Mouse (Mus musculus) embryonic stem cell, embryonic (primary cell): Measurements from ENCODE around the gene Kif3b.

Source experiments
- CTCF ChIA-PET, 4 experiments: fragments of 300-600 bp in 2 of 4; fragments of 350-600 bp in 2 of 4; sonication (Branson Sonifier 250); formaldehyde crosslinking; loops; one replicate each; lab custom pipeline; 2022; ENCODE audit warnings: inconsistent platforms in 2 of 4; lab: Charles Lee
- POLR2A ChIA-PET, 4 experiments: fragments of 300-600 bp in 2 of 4; fragments of 350-600 bp in 2 of 4; sonication (Branson Sonifier 250); formaldehyde crosslinking; loops; one replicate each; lab custom pipeline; 2022; ENCODE audit warnings: antibody characterized with exemption in 4 of 4, inconsistent platforms in 1 of 4; lab: Charles Lee

Gene Kif3b

DNA sequence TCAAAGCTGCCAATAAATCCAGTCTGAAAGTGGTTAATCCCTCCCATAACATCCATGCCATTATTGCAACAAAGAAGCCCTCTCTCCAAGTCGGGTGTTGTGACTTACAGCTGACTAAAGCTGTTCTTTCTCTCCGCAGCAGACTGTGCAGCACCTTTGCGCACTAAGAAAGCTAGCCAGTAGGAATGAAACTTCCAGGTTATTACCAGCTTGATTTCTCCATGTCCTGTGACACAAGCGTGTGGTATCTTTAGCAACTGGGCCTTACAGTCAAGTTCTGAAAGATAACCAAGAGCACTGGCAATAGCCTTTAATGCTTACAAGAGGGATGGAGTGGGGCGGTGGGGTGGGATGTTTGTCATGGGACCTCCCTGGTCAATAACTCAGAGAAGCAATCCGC lies 7.3 kb upstream of the Kif3b start:
- ChIA-PET CTCF (interaction anchor here in 1 of 4 experiments (0.6 kb wide), 1 partner anchor 1509 kb away, joined by 4 read pairs; no protein-coding TSS in a partner anchor), POLR2A (interaction anchor here in 1 of 4 experiments (2.4 kb wide), 1 partner anchor 64 kb away, joined by 6 read pairs; no protein-coding TSS in a partner anchor)

DNA sequence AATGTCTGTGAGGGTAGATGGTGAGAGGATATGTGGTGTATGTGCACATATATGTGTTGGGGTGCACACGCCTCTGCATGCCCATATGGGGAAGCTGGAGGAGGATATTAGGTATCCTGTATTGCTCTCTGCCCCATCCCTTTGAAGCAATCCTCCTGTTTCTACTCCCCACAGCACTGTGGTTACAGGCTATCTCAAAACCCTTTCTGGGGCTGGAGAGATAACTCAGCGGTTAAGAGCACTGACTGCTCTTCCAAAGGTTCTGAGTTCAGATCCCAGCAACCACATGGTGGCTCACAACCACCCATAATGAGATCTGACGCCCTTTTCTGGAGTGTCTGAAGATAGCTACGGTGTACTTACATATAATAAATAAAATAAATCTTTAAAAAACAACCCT lies 4.7 kb upstream of the Kif3b start:
- POLR2A ChIA-PET, result interaction anchor here in 2 of 4 experiments (0.6 to 1.6 kb wide), 3 partner anchors 17 to 170 kb away, joined by 3 to 6 read pairs (median 3); no protein-coding TSS in a partner anchor
- CTCF ChIA-PET, result no interaction called here

DNA sequence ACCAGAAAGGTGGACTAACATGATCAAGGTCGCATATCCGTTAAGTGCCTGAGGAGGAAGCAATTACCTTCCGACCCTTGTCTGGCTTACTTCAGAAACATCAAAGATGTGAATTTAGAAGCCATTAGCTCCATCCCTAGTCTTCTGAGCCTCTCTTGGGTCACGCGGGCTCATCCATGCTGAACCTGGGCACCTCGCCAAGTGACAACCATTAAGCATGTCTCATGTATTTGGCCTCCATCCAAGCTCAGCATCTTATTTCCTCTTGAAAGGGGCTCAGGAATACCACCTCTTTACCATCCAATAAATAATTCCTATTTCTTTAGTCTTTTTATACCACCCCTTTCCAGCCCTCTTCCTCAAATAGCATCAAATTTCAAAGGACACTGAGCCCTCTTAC lies 3.4 kb upstream of the Kif3b start:
- POLR2A ChIA-PET, result interaction anchor here in 1 of 4 experiments (1.4 kb wide), 1 partner anchor 16 kb away, joined by 3 read pairs; no protein-coding TSS in a partner anchor
- CTCF ChIA-PET, result no interaction called here

DNA sequence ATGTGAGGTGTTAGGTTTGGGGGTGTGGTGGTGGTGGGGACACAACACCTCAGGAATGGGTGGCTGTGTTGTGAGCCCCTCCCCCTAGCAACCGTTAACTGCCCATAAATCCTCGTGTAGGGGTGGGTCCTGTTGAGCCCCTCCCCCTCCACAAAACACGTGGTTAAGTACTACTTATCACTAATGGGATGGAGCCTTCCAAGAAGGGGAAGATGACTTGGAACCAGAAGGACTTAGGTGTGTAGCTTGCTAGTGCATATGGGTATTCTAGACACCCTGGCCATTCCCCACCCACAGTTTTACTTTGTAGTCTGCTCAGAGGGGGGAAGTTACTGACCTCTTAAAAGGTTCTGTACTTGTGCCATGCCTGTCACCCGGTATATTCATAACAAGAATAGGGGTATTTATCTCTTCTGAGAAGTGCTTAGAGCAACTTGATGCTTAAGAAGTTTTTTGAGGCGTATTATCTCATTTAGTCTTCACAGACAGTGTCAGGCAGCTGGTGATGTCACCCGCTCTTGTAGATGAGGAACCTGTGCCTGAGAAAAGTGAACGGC lies 1.2 kb downstream of the Kif3b start:
- POLR2A ChIA-PET, result interaction anchor here in 2 of 4 experiments (0.5 to 2.7 kb wide), 6 partner anchors 13 to 291 kb away, joined by 3 to 11 read pairs (median 6); no protein-coding TSS in a partner anchor
- CTCF ChIA-PET, result interaction anchor here in 2 of 4 experiments (0.6 kb wide), 2 partner anchors 331 to 846 kb away, joined by 3 to 12 read pairs; no protein-coding TSS in a partner anchor

DNA sequence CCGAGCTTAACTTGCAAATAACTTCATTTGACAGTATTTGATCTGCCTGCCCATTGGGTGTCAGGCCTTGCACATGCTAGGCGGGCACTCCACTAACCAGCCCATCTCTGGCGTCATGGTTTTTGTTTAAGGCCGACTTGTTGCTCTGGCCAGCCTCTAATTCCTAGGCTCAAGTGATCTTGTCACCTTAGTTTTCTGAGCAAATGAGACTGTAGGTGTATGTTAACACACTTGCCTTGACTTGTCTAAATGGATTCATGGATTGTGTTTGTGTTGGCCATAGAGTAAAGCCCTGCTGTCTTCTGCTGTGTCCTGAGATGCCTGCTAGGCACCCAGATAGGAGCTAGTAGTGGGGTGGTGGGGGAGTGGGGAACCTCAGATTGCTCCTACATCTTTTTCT lies 4.0 kb downstream of the Kif3b start:
- ChIA-PET POLR2A (interaction anchor here in 3 of 4 experiments (0.5 to 1.5 kb wide), 3 partner anchors 47 to 164 kb away, joined by 5 to 7 read pairs (median 5); no protein-coding TSS in a partner anchor), CTCF (no interaction called here)

DNA sequence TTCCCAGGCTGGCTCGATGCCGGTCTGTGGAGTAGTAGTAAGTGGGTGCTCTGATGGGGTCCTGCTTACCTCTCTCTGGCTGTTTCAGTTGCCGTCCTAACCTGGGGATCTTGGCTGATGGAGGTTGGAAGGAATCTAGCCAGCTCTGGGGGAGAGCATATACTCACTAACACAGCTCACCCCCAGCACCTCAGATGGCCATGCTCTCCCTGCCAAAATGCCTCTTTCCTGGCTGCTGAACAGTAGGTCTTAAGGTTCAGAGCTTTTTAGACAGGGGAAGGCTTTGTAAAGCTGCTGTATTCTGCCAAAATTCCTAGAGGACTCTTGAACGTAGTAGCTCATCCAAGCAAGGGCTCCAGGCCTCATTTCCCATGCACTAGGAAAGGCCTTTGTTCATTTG lies 6.6 kb downstream of the Kif3b start:
- POLR2A ChIA-PET, result interaction anchor here in 2 of 4 experiments (1.0 to 1.2 kb wide), 4 partner anchors 50 to 136 kb away, joined by 3 read pairs; partner anchors contain the start of gene Tm9sf4 (in 1 of the 2)
- CTCF ChIA-PET, result interaction anchor here (0.6 to 1.3 kb wide), 6 partner anchors 19 to 155 kb away, joined by 3 to 7 read pairs (median 4); no protein-coding TSS in a partner anchor

DNA sequence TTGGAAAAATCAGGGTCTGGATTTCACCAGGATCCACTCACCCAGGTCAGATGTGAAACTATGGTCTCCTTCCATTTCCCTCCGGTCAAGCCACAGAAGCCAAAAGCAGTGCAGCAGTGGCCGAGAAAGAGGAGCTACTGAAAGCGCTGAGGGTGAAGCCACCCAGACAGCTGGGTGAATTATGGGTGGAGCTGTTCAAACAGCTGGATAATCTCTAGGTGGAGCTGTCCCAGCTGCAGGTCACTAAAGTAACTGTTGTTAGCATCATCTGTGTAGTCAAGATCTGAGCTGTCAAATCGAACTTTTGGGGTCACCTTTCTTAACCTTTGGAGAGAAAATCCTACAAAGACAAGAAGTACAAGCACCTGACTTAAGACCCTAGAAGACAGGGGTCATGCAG lies 7.2 kb downstream of the Kif3b start:
- POLR2A ChIA-PET, result interaction anchor here in 2 of 4 experiments (0.6 to 1.8 kb wide), 10 partner anchors 14 to 305 kb away, joined by 3 to 7 read pairs (median 3); partner anchors contain the start of gene Tm9sf4 (in 1 of the 2)

DNA sequence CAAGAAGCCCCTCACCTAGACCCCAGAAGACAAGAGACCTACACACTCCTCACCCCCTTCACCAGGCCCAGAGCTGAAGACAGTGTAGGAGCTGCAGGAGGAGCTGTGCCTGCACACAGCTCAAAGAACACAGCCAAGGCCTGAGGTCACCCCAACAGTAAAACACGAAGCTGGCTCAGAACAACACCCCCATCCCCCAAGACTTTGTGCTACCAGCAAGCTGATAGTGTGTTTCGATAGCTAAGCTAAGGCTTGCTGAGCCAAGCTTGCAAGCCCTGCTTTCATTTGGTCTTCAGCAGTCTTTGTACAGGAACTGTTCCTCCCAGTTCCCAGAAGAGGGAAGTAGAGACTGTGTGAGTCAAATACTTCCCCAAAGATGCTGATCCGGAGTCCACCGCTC lies 7.7 kb downstream of the Kif3b start:
- ChIA-PET POLR2A (interaction anchor here in 2 of 4 experiments (0.6 to 1.8 kb wide), 9 partner anchors 13 to 305 kb away, joined by 3 to 7 read pairs (median 3); no protein-coding TSS in a partner anchor), CTCF (interaction anchor here in 3 of 4 experiments (0.7 to 1.6 kb wide), 9 partner anchors 14 to 396 kb away, joined by 3 to 5 read pairs (median 3); no protein-coding TSS in a partner anchor)

More for the DNA sequence above, 7.2 kb downstream of the Kif3b start:
- CTCF ChIA-PET, result interaction anchor here (0.6 to 1.6 kb wide), 13 partner anchors 14 to 396 kb away, joined by 3 to 7 read pairs (median 3); no protein-coding TSS in a partner anchor

DNA sequence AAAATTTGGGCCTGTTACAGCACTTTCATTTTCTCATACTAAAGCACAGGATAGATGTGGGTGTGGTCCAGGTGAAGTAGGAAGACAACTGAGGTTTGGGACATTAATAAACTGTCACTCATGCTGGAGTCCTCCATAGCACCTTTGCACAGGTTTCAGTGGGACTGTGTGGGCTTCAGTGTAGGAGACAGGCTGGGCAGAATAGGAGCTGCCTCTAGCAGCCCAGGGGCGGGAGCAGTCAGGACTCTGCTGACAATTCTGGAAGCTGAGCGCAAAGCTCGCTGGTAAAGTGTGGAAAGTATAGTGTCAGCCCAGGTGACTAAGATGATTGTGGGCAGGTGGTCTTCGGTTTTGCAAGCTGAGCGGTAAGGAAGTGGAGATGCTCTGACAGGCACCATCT lies 9.9 kb downstream of the Kif3b start:
- ChIA-PET POLR2A (interaction anchor here in 1 of 4 experiments (0.6 kb wide), 1 partner anchor 46 kb away, joined by 3 read pairs; no protein-coding TSS in a partner anchor), CTCF (interaction anchor here in 1 of 4 experiments (0.5 kb wide), 1 partner anchor 44 kb away, joined by 3 read pairs; no protein-coding TSS in a partner anchor)

DNA sequence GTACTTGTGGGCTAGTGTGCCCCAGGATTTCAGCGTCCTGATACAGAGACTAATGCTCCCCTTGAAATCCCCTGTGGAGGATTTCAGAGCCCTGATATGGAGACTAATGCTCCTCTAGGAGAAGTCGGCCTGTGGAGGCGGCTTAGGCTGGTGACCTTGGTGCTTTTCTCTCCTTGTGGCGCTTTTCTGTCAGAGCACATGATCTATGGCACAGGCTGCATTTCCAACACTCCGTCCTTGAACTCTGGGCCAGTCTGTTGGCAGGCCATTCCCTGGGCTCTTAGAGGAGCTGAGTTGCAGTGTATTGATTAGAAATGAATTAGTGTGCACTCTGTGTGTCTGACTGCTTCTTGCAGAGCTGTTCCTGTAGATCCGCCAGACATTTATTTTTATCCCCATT lies 14.0 kb downstream of the Kif3b start:
- ChIA-PET POLR2A (no interaction called here), CTCF (interaction anchor here in 1 of 4 experiments (1.5 kb wide), 1 partner anchor 148 kb away, joined by 3 read pairs; no protein-coding TSS in a partner anchor)

DNA sequence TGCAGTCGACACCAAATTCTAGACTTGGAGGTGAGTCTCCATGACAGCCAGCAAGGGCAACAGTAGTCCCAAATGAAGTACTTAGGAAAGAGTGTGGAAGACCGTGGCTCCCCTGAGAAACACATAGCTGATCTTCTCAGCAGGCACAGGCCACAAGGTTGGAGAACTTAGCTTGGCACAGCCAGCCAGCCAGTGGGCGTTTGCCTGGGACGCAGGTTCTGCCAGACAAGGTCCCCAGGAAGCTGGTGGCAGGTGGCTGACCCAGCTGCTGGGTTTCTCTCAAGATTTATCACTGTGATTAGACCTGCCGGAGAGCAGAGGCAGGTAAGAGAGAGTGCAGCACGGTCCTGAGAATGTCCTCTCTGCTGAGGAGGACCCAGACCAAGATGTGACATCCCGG lies 17.4 kb downstream of the Kif3b start:
- POLR2A ChIA-PET, result interaction anchor here in 3 of 4 experiments (0.6 to 1.5 kb wide), 4 partner anchors 18 to 226 kb away, joined by 3 to 6 read pairs (median 3); partner anchors contain the start of gene Kif3b (in 1 of the 3)
- CTCF ChIA-PET, result no interaction called here

DNA sequence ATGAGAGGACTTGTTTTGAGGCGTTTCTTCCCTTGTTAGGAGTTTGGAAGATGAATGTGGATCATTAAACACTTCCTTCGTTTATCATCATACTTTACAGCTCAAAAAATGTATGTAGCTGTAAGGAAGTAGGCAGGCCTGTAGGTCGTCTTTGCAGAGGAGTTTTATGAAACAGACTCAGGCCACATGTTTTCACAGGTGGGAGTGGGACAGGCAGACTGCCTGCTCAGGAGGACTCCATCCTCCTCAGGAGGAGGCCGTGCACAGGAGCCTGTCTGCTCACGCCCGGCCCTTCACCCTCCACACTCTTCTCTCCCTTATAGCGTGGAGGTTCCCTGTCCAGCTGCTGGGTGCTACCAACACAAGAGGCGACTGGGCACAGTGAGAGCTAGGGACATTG lies 17.9 kb downstream of the Kif3b start:
- POLR2A ChIA-PET, result interaction anchor here in 2 of 4 experiments (0.8 to 1.5 kb wide), 3 partner anchors 18 to 39 kb away, joined by 3 read pairs; partner anchors contain the start of gene Kif3b (in 1 of the 2)
- CTCF ChIA-PET, result no interaction called here

DNA sequence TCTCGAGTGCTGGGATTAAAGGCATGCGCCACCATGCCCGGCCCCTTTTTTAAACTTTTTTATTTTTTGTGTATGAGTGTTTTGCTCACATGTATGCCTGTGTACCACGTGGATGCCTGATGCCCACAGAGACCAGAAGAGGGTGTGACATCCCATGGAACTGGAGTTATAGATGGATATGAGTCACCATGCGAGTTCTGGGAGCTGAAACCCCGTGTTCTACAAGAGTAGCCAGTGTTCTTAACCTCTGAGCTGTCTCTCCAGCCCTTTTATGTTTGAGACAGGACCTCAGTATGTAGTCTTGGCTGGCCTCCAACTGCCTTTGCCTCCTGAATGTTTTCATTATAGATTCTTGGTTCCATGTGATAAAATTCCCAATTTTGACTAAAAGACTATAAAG lies 19.0 kb downstream of the Kif3b start:
- ChIA-PET POLR2A (interaction anchor here in 1 of 4 experiments (0.7 kb wide), 1 partner anchor 189 kb away, joined by 3 read pairs; no protein-coding TSS in a partner anchor), CTCF (no interaction called here)

DNA sequence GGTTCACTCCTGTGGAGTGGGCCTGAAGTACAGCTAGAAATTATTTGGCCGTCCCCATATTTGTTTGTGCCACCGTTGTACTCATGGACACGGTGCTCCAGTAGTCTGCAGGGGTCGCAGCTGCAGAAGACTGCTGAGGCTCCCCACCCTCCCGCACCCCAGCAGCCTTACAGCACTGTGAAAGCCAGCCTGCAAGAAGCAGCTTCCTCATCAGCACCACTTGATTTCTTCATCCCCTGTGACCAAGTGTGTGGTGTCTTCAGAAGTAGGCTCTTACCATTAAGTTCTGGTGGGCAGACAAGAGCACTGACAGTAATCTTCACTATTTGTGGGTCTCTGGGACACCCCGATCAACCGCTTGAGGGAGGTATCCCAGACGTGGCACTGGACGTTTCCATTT lies 21.7 kb downstream of the Kif3b start:
- CTCF ChIA-PET, result interaction anchor here in 2 of 4 experiments (0.8 to 1.3 kb wide), 3 partner anchors 14 to 170 kb away, joined by 3 read pairs; no protein-coding TSS in a partner anchor
- POLR2A ChIA-PET, result interaction anchor here (0.6 to 1.3 kb wide), 6 partner anchors 10 to 1267 kb away, joined by 3 to 4 read pairs (median 3); no protein-coding TSS in a partner anchor

DNA sequence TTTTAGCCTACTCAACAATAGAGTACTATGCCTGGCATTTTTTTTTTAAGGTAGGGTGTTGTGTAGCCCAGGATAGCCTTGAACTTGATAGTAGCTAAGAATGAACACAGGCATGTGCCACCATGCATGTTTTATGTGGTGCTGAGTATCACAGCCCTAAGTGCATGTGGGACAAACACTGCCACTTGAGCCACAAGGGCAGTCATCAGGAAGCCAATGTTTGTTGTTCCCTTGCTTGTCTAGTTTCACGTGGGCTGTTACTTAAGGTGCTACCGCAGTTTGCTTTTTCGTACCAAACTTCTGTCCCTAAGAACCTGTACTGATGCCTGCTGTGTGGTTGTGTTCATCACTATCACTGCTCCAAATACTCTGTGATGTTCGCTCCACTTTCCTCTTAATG lies 27.2 kb downstream of the Kif3b start:
- CTCF ChIA-PET, result no interaction called here
- POLR2A ChIA-PET, result no interaction called here

DNA sequence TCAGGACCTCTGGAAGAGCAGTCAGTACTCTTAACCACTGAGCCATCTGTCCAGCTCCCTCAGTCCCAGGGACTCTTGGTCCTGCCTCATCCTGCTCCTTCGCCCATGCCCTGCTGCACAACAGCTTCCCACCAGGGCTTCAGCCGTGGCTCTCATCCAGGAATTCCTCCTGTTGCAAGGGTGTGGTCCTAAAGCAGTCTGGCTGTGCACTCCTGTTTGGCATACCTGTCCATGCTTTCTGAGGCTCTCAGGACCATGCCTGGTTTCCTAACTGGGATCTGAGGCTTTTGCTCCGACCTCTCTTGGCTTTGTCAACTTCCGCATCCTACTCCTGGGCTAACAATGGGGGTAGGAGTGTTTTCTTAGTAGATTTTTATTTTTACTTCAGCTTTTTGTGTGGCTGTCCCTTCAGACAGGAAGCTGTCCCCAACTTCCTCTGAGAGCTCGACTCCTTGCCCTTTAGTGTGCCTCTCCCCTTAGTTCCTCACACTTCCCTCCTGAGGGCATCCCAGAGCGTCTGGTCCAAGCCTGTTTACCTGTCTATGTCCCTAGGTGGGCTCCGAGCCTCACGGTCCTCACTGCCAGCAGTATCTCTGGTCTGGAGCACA lies 27.9 kb downstream of the Kif3b start:
- CTCF ChIA-PET, result interaction anchor here in 1 of 4 experiments (0.6 kb wide), 1 partner anchor 160 kb away, joined by 7 read pairs; no protein-coding TSS in a partner anchor
- POLR2A ChIA-PET, result interaction anchor here in 1 of 4 experiments (1.3 to 2.3 kb wide), 2 partner anchors 28 to 52 kb away, joined by 3 to 6 read pairs; no protein-coding TSS in a partner anchor

DNA sequence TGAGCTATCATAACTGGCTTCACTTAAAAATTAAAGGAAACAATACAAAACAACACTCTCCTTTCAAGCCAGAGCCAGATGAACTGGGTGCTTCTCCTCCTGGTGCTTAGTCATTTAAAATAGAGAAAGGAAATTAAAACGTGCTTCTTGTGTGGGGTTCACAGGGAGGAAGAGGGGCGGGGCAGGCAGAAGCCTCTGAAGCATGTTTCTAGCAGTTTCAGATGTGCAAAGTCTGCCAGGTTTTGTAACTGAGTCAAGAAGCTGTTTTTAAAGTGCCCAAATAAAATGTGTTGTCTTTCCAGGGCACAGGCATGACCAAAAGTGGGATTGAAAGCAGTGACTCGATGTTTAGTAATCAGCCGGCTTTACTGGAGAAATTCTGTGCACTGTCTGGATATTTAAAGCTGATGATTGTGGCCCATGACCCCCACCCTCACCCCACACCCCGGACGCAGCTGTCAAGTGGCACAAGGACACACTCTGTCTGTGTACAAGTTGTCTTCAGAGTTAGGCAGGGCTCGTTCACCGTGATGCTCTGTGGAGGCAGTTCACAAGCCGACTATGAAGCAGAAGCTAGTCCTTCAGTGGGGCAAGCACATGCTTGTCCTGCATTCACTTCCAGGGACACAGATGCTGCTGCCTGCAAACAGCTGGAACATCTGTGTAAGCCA lies 34.6 kb downstream of the Kif3b start:
- POLR2A ChIA-PET, result interaction anchor here in 2 of 4 experiments (0.5 to 1.4 kb wide), 6 partner anchors 21 to 158 kb away, joined by 3 to 4 read pairs (median 3); no protein-coding TSS in a partner anchor
- CTCF ChIA-PET, result interaction anchor here in 1 of 4 experiments (1.0 to 1.2 kb wide), 2 partner anchors 118 to 121 kb away, joined by 3 read pairs; no protein-coding TSS in a partner anchor
